Mouse (Mus musculus) midbrain, embryonic 14.5 days (tissue): ENCODE data around the gene Gm29776. TPM values are rescaled to one million over a fixed set of nuclear protein-coding genes. Genes with fewer than 3 reads are reported as not detected.

Experiments
- ATAC-seq: fragments of 200-750 bp; cut with Nextera tagmentation; 2 replicates; pipeline ENCODE4 v1.8.0; 2017; ENCODE audit warnings: moderate number of reproducible peaks, moderate library complexity; ENCODE audit not compliant: low FRiP score, low TSS enrichment
- DNase-seq: peaks from one replicate; pipeline ENCODE4 v3.0.0-alpha.2; 2015
- H3K27ac ChIP-seq: fragments of 300-500 bp; sonication (generic); replicated peaks from 2 replicates; pipeline ENCODE4 v1.5.1; 2014; ENCODE audit warnings: mild to moderate bottlenecking, low read depth, low read length, moderate library complexity
- H3K27me3 ChIP-seq: fragments of 300-500 bp; sonication (generic); 2 replicates; pipeline ENCODE4 v1.6.1; 2014; ENCODE audit warnings: low read length, control low read depth, mixed read lengths; ENCODE audit not compliant: control insufficient read depth, insufficient read depth
- H3K36me3 ChIP-seq: fragments of 300-500 bp; sonication (generic); 2 replicates; pipeline ENCODE4 v1.6.1; 2014; ENCODE audit warnings: low read length, control low read depth; ENCODE audit not compliant: control insufficient read depth, insufficient read depth
- H3K4me1 ChIP-seq: fragments of 300-500 bp; sonication (generic); 2 replicates; pipeline ENCODE4 v1.6.1; 2014; ENCODE audit warnings: mild to moderate bottlenecking, antibody characterized with exemption, low read length, control low read depth; ENCODE audit not compliant: control insufficient read depth, insufficient read depth
- H3K4me2 ChIP-seq: fragments of 300-500 bp; sonication (generic); 2 replicates; pipeline ENCODE4 v1.6.1; 2014; ENCODE audit warnings: mild to moderate bottlenecking, low read length, moderate library complexity
- H3K4me3 ChIP-seq: fragments of 300-500 bp; sonication (generic); replicated peaks from 2 replicates; pipeline ENCODE4 v1.5.1; 2014; ENCODE audit warnings: low read depth, low read length
- H3K9ac ChIP-seq: fragments of 300-500 bp; sonication (generic); replicated peaks from 2 replicates; pipeline ENCODE4 v1.6.1; 2014; ENCODE audit warnings: mild to moderate bottlenecking, low read length, moderate library complexity
- H3K9me3 ChIP-seq: fragments of 300-500 bp; sonication (generic); 2 replicates; pipeline ENCODE4 v1.6.1; 2016; ENCODE audit warnings: low read length, control low read depth, mixed read lengths; ENCODE audit not compliant: control insufficient read depth
- WGBS: fragments of 180-500 bp; shearing (Covaris S2); extraction: QIAGEN DNeasy Blood & Tissue Kit; methylation state at CpG from one replicate; pipeline ENCODE4 v1.1.7; 2014; 5-methylcytosine and 5-hydroxymethylcytosine counted together
- polyA plus RNA-seq: library from polyadenylated mRNA; unstranded; fragments of >200 nt; fragmentation: Nextera tagmentation; extraction: Ambion mirVana; gene quantifications from 2 replicates; pipeline ENCODE4 v1.2.1, GENCODE M21; 2014

Gene Gm29776
- polyA plus RNA-seq, 1 experiment from 2014 or later = 0.20 TPM

DNA sequence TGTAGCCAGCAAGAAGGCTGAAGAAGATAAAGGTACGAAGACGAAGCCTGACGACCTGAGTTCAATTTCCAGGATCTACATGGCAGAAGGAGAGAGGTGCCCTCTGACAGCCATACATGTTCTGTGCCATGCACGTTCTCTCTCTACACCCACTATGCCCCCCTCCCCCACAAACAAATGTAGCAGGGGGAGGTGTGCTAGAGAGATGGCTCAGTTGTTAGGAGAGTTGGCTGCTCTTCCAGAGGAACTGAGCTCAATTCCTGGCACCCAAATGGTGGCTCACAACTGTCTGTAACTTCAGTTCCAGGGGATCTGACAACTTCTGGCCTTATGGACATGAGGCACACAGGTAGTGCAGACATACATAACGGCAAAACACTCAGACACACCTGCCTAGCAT is 22.3 kb downstream of the Gm29776 start:
- Histone ChIP-seq H3K9me3 (no peaks in the 10 kb centered on the region), H3K9ac (no peak overlapping the region), H3K4me1 (no peaks in the 10 kb centered on the region), H3K27ac (no peak overlapping the region), H3K4me2 (no peak overlapping the region), H3K36me3 (peaks cover 70% of the 10 kb centered on the region), H3K4me3 (no peak overlapping the region), H3K27me3 (no peaks in the 10 kb centered on the region)
- ATAC-seq = no peak
- WGBS = 91% methylated on average over 5 of the region's 5 CpGs
- no peak for DNase-seq

DNA sequence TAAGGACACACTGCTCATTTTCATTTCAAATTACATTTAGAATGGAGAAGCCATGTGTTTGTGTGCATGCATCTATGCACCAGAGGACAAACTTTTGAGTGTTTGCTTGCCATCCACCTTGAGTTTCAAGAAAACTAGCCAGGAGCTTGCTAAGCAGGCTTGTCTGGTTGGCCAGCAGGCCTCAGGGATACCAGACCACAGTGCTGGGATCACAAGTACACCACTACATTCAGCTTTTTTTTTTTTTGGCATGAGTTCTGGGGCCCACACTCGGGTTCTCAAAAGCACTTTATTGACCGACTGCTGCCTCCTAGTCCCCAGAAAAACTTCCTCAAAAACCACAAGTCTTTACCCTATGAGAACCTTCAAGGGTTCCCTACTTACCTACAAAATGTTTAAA is 24.3 kb downstream of the Gm29776 start:
- Histone ChIP-seq H3K4me1 (no peaks in the 10 kb centered on the region), H3K36me3 (peaks cover 77% of the 10 kb centered on the region), H3K27me3 (no peaks in the 10 kb centered on the region), H3K4me3 (no peak overlapping the region), H3K9me3 (no peaks in the 10 kb centered on the region), H3K9ac (no peak overlapping the region), H3K4me2 (no peak overlapping the region), H3K27ac (no peak overlapping the region)
- WGBS = 89% methylated on average over 2 of the region's 2 CpGs
- ATAC-seq = no peak
- no peak for DNase-seq

DNA sequence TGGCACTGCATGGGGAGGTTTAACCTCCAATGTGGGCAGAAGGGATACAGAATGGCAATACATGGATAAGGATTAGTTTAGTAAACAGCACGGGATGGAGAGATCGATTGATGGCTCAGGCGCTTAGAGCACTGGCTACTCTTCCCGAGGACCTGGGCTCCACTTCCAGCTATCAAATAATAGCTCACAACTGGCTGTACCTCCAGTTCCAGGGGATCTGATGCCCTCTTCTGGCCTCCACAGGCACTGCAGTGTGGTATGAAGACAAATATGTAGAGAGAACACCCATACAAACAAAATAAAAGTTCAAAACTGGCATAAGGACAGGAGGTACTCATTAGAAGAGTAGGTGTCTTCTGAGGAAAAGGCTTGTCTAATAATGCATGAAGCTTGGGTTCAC is 29.3 kb downstream of the Gm29776 start:
- peak; percentile 61 for DNase-seq
- no peaks in the 10 kb centered on the region for H3K4me1 ChIP-seq
- WGBS = 82% methylated on average over 4 of the region's 4 CpGs
- peaks cover 77% of the 10 kb centered on the region for H3K36me3 ChIP-seq
- no peaks in the 10 kb centered on the region for H3K27me3 ChIP-seq
- no peak overlapping the region for H3K9ac ChIP-seq
- ATAC-seq = no peak
- no peak overlapping the region for H3K4me3 ChIP-seq
- H3K4me2 ChIP-seq = no peak overlapping the region
- H3K9me3 ChIP-seq = no peaks in the 10 kb centered on the region
- H3K27ac ChIP-seq = no peak overlapping the region

DNA sequence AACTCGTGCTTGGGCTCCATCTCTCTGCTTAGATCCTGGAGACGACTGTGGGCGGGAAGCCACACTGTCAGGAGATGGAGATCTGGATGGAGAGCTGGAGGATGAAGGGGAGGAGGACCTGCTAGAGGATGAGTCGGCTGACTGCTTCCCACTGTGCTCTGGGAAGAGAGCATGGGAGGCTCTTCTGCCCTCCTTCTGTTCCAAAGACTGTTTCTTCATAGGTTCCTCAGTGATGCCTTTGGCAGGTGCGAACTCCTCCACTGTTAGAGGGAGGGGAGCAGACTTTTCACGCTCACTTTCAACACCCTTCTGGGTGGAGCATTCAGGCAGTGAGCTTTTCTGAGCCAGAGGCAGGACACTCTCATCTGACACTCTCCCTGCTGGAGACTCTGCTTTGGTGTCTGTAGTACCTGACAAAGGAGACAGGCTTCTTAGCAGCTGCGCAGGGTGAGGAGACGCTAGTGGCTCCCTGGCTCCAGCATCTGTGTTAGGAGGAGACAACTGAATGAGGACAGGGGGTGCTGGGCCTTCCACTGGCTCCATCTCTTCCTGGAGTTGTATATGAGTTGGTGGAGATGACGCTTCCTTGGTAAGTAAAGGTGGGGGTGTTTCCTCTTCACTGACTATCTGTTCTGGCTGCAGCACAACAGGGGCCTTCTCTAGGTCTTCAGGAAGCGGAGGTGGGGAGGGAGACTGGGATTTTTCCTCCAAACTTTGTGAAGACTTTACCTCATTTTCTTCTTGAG is 34.0 kb downstream of the Gm29776 start:
- WGBS = 91% methylated on average over 10 of the region's 10 CpGs
- no peak for ATAC-seq
- H3K36me3 ChIP-seq = peaks cover 96% of the 10 kb centered on the region

DNA sequence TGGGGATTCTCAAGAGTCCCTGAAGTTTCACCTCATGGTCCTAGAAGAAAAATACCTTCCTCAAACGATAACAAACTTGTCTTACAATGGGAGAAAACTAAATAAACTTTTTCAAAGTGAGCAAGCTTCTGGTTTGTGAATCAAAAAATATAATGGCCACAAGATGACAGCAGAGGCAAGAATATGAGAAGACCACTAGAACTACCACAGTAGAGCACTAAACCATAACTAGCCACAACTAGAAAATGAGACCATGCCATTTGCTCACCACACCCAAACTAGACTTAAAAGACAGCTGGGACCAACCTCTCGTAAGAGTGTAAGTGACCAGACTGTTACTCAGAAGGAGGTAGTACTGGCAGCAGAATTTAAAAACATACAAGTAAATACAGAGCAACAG is 38.6 kb downstream of the Gm29776 start:
- H3K9ac ChIP-seq = no peak overlapping the region
- H3K9me3 ChIP-seq = no peaks in the 10 kb centered on the region
- 93% methylated on average over 2 of the region's 2 CpGs for WGBS
- DNase-seq = no peak
- ATAC-seq = no peak
- H3K36me3 ChIP-seq = peaks cover 93% of the 10 kb centered on the region
- no peak overlapping the region for H3K4me3 ChIP-seq
- H3K27me3 ChIP-seq = no peaks in the 10 kb centered on the region
- H3K27ac ChIP-seq = no peak overlapping the region
- no peak overlapping the region for H3K4me2 ChIP-seq
- no peaks in the 10 kb centered on the region for H3K4me1 ChIP-seq

More for the DNA sequence above, 34.0 kb downstream of the Gm29776 start:
- H3K4me1 ChIP-seq = no peaks in the 10 kb centered on the region
- DNase-seq = no peak
- H3K27me3 ChIP-seq = no peaks in the 10 kb centered on the region
- H3K4me2 ChIP-seq = no peak overlapping the region
- no peak overlapping the region for H3K27ac ChIP-seq
- no peak overlapping the region for H3K4me3 ChIP-seq
- no peak overlapping the region for H3K9ac ChIP-seq
- H3K9me3 ChIP-seq = no peaks in the 10 kb centered on the region

DNA sequence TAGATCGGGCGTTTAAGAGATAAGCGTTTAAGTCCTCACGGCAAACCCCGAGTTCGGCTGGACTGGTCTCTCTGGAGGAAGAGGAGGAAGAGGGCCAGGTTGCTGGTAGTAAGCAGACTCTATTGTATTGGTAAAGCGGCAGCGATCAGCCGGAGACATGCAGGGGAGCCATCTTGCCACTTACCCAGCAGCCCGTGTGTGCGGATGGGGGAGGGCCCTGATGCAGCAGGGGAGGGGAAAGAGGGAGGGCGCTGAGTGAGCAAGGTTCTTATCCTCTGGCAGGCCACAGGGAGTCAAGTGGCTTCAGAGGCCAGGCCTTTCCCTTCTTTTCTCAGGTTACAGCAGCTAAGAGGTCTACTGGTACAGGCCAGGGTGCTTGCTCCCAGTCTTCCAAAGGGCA is 45.1 kb downstream of the Gm29776 start:
- H3K9ac ChIP-seq = peak overlapping the region; percentile 80
- peak overlapping the region; percentile 55 for H3K4me3 ChIP-seq
- ATAC-seq (peak; percentile 84), DNase-seq (peak; percentile 93)
- H3K4me1 ChIP-seq = peaks cover 36% of the 10 kb centered on the region
- under 1% methylated on average over 12 of the region's 12 CpGs for WGBS
- peak overlapping the region; percentile 81 for H3K27ac ChIP-seq
- peaks cover 56% of the 10 kb centered on the region for H3K36me3 ChIP-seq
- H3K4me2 ChIP-seq = peak overlapping the region; percentile 96
- no peaks in the 10 kb centered on the region for H3K9me3 ChIP-seq
- no peaks in the 10 kb centered on the region for H3K27me3 ChIP-seq

DNA sequence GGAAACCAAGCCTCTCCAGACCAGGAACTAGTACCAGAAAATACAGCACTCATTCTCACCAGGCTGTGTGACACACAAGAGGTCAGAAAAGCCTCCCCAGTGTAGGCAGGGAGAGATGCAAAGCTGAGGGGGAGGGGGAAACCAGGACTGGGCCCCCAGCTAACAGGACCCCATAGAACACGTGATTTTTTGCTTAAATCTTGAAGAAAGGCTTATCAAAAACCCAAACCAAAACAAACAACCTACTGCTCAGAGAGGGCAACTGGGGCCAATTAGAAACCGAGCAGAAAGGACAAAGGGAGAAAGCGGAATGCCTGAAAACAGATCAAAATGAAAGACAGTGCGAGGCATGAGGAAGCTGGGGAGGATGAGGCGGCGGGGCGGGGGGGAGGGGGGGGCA is 45.8 kb downstream of the Gm29776 start:
- Histone ChIP-seq H3K9me3 (no peaks in the 10 kb centered on the region), H3K27me3 (no peaks in the 10 kb centered on the region), H3K4me2 (peak overlapping the region; percentile 96), H3K27ac (peak overlapping the region; percentile 81), H3K4me1 (peaks cover 42% of the 10 kb centered on the region), H3K36me3 (peaks cover 56% of the 10 kb centered on the region), H3K4me3 (peak overlapping the region; percentile 55), H3K9ac (peak overlapping the region; percentile 80)
- DNase-seq (peak; percentile 47), ATAC-seq (no peak)
- 0% methylated on average over 7 of the region's 7 CpGs for whole genome bisulfite sequencing

DNA sequence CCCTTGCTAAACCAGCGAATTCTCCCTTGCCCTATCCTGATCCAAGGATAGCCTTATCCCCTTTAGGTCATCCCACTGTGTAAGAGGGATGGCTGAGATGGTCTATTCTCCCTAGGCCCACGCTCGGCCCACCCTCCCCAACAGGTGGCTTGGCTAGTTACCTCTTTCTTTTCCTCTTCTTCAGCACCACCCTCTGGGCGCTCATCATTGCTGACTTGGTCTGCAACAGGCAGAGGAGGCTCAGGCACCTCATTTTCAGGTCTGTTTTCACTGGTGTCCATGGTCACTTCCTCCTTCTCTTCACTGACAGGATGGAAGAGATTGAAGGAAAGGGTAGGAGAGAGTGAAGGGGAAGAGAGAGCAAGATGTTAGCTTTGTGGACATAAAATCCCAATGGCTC is 47.1 kb downstream of the Gm29776 start:
- no peak overlapping the region for H3K27ac ChIP-seq
- H3K36me3 ChIP-seq = peaks cover 58% of the 10 kb centered on the region
- 77% methylated on average over 4 of the region's 4 CpGs for WGBS
- no peaks in the 10 kb centered on the region for H3K27me3 ChIP-seq
- no peak overlapping the region; the same call in 1 of the 2 replicates for H3K4me3 ChIP-seq
- peak overlapping the region; percentile 96 for H3K4me2 ChIP-seq
- H3K4me1 ChIP-seq = peaks cover 42% of the 10 kb centered on the region
- no peak overlapping the region for H3K9ac ChIP-seq
- ATAC-seq (no peak), DNase-seq (no peak)
- no peaks in the 10 kb centered on the region for H3K9me3 ChIP-seq
